Comparison of ENCODE assay signal across 8 mouse cellular contexts in the genomic region with DNA sequence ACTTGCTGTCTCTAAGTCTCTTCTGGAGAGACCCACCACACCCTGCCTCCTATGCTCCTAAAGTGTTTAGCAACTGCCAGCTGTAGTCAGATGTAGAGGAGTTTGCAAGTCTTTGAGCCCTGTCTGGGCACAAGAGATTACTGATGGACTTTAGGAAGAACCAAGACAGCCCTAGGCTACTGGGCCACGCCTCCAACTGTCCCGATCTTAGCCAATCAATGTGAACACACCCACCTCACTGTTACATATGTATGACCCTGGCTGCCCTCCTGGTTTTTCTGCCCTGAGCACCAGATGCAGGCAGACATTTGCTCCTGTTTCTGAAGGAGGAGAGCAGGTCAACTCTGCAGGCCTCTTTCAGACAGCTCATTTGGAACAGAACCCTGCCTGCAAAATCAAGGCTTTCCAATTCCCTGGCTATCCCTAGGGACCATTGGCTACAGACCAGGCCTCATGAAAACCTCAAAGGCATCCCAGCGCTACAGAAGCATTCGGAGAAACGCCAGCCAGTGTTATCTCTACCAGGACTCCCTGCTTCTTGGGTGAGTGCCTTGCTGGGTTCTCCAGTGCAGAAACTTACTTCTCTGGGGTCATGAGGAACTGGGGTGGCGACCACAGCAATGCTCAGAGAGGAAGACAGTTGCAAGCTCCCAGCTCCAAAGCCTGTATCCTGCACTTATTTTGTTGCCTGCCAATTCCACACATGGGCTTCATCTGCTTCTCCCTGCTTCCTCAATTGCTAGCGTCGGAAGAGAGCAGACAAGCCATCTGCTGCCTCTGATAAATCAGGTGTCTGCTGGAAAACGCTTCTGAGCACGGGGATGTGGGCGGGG. TPM values are rescaled to one million over a fixed set of nuclear protein-coding genes. Genes with fewer than 3 reads are reported as not detected.
A peak's percentile ranks its signal among the peaks of the same experiment; 100 is the strongest.
DNase-seq lines count a peak whose midpoint lies in the region; ATAC-seq lines count a peak whose summit lies in the region.

A gene (plus strand): TSS at position 289 of the 833 bp plus-strand sequence.

- no peak within 1 kb of the TSS for H3K9ac ChIP-seq in midbrain, embryonic 12.5 days (replicated peaks)

- no peaks in the 10 kb centered on the region for H3K9me3 ChIP-seq in midbrain, embryonic 12.5 days

- no peak within 1 kb of the TSS for H3K4me2 ChIP-seq in midbrain, embryonic 12.5 days (replicated peaks)

- no peaks in the 10 kb centered on the region for H3K36me3 ChIP-seq in midbrain, embryonic 12.5 days

- H3K27me3 ChIP-seq in midbrain, embryonic 12.5 days: no peaks in the 10 kb centered on the region

- 54% methylated on average over 11 of the region's 11 CpGs for WGBS in midbrain, embryonic 12.5 days

- ATAC-seq in midbrain, embryonic 12.5 days (ENCODE audit: low FRiP score, low read depth): peak; percentile 49

- H3K4me3 ChIP-seq in midbrain, embryonic 12.5 days: no peak within 1 kb of the TSS

- intact Hi-C loops in heart, postnatal 36 days (cut with DNase I): no loop called here

- peak; percentile 31 for DNase-seq in adrenal gland, adult 2 months
- no peak for DNase-seq in adrenal gland, postnatal 4 days (ENCODE audit: low spot score in 2 of 2)
- DNase-seq in adrenal gland, postnatal 25 days: peak; percentile 17
- peak; percentile 59 for DNase-seq in fat pad, adult 2 months (ENCODE audit: extremely low read depth, low read depth, low spot score)
- peak; percentile 65 for DNase-seq in heart, postnatal 36 days
- peak; percentile 23 to 27 for DNase-seq in layer of hippocampus, postnatal 25 days (ENCODE audit: extremely low spot score in 1 of 2, low spot score in 1 of 2)
- peak; percentile 57 for DNase-seq in testis, postnatal 14 days (ENCODE audit: low spot score)

- H3K27ac ChIP-seq in midbrain, embryonic 12.5 days (replicated peaks): no peak within 1 kb of the TSS

- H3K4me1 ChIP-seq in midbrain, embryonic 12.5 days: peaks cover 8% of the 10 kb centered on the region; the same call in 1 of the 2 replicates

RNA-seq across cellular contexts. Expression of the gene that starts here (rescaled TPM):
- total RNA-seq in adrenal gland, adult 2 months (2021): under 1 TPM; 0.12 to 0.17 TPM
- 0.08 and 0.26 TPM in 2 replicates for polyA plus RNA-seq in adrenal gland, adult 2 months (2012; rRNA removed)
- 1 to 10 TPM; 1.0 to 1.8 TPM for total RNA-seq in adrenal gland, postnatal 4 days (2021)
- 0.27 TPM in 1 of 2 replicates, not detected in the other for total RNA-seq in adrenal gland, postnatal 25 days (2021)
- under 1 TPM; 0.11 to 0.19 TPM for total RNA-seq in heart, postnatal 36 days (2021)
- total RNA-seq in layer of hippocampus, postnatal 25 days (2021): under 1 TPM; 0.17 to 0.23 TPM
- 0.31 and 0.69 TPM in 2 replicates for polyA plus RNA-seq in midbrain, embryonic 12.5 days (2016; fragmentation: Nextera tagmentation; extraction: Ambion mirVana)

Comparison
In these comparisons a context has a peak if more than half of its experiments do, and no peak if none do; other contexts are left out.
1. Peak in DNase-seq in adrenal gland, adult 2 months; RNA of the gene not detected or under 1 TPM.
2. Peak in DNase-seq in adrenal gland, postnatal 25 days; RNA of the gene not detected or under 1 TPM.
3. Peak in DNase-seq in heart, postnatal 36 days; RNA of the gene not detected or under 1 TPM.
4. Peak in DNase-seq in layer of hippocampus, postnatal 25 days; RNA of the gene not detected or under 1 TPM.
5. Peak in ATAC-seq in midbrain, embryonic 12.5 days; RNA of the gene not detected or under 1 TPM.
6. DNase-seq: peak in fat pad, adult 2 months (single experiment) and testis, postnatal 14 days (single experiment); none in adrenal gland, postnatal 4 days (0 of 2).